ENCODE assay signal across 10 mouse cellular contexts in the genomic region with DNA sequence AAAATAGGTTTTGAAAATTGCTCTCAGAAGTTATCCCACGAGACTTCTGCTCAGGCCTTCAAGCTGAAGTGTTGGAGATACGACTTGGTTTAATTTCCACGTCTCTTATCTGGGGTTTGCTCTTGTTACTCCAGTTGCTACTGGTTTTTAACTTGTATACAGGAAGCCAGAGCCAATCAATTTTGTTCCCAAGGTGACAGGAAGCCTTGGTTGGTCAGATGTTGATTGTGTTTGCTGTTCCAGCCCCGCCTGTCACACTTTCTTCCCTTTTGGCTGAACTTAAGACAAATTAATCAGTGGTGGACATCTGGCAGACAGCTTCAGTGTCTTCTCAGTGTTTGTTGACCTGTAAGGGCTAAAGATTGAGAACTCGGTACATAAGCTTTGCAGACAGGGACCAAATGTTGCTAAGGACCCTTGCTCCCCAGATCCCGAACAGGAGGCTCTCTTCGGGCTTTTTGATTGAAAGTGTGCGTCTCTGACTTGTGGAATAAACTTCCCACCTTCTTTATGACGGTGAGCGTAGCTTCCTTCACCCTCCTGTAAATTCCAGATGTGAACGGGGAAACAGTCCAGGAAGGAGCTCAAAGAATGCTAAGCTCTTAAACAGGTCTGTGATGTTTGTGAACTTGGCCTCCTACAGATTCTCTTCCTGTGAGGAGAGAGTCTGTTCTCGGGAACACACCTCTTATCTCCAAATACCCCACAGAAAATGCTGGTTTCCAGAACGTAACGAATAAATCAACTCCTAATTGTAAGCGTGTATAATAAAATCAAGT.
DNase-seq lines count a peak whose midpoint lies in the region; ATAC-seq and TF ChIP-seq lines count a peak whose summit lies in the region.
"Had no signal": no experiment of that assay in that cellular context is flagged by ENCODE, and none has a peak within 500 bp of the region (broad histone marks: within the 10 kb centered on the region; RNA-seq: fewer than 3 reads in every experiment).

No protein-coding gene starts in this region.

- WGBS in liver, postnatal 0 days (ENCODE audit: insufficient replicate concordance): 33% methylated on average over 15 of the region's 15 CpGs
- 78% methylated on average over 15 of the region's 15 CpGs for WGBS in forebrain, embryonic 12.5 days

- no peaks in the 10 kb centered on the region for H3K9me3 ChIP-seq in liver, postnatal 0 days (ENCODE audit: low read length)
- no peaks in the 10 kb centered on the region for H3K9me3 ChIP-seq in forebrain, embryonic 12.5 days
- H3K9me3 ChIP-seq: forebrain, embryonic 13.5 days had no signal

- no peak overlapping the region for H3K4me2 ChIP-seq in liver, postnatal 0 days (ENCODE audit: low read depth, low read length)
- no peak overlapping the region for H3K4me2 ChIP-seq in forebrain, embryonic 12.5 days
- H3K4me2 ChIP-seq: forebrain, embryonic 13.5 days had no signal

- ATAC-seq in common myeloid progenitor, adult 5-6 weeks (replicated peaks; ENCODE audit: low read depth, poor library complexity, severe bottlenecking): peak; percentile 79
- ATAC-seq in liver, postnatal 0 days: peak; percentile 79
- ATAC-seq in forebrain, embryonic 12.5 days (ENCODE audit: low FRiP score): no peak
- ATAC-seq in erythroblast, adult 5-6 weeks (replicated peaks; ENCODE audit: low FRiP score, poor library complexity, severe bottlenecking): no peak
- ATAC-seq: forebrain, embryonic 13.5 days had no signal

- no peak overlapping the region for H3K9ac ChIP-seq in liver, postnatal 0 days (replicated peaks)
- no peak overlapping the region for H3K9ac ChIP-seq in forebrain, embryonic 12.5 days
- H3K9ac ChIP-seq: forebrain, embryonic 13.5 days had no signal

- TF ChIP-seq CTCF in liver, postnatal 0 days (IDR thresholded peaks at IDR 0.05; ENCODE audit: low read depth): no peak

- no peaks in the 10 kb centered on the region for H3K36me3 ChIP-seq in liver, postnatal 0 days (replicated peaks; ENCODE audit: insufficient read depth, low read length)
- no peaks in the 10 kb centered on the region for H3K36me3 ChIP-seq in forebrain, embryonic 12.5 days (replicated peaks)

- TF ChIP-seq EP300 in liver, postnatal 0 days (IDR thresholded peaks at IDR 0.05; ENCODE audit: low read depth): peak; percentile 82

- no peak overlapping the region for H3K4me3 ChIP-seq in liver, postnatal 0 days (ENCODE audit: low read depth, low read length)
- H3K4me3 ChIP-seq in forebrain, embryonic 12.5 days (replicated peaks): no peak overlapping the region
- H3K4me3 ChIP-seq: forebrain, embryonic 13.5 days had no signal

- no peaks in the 10 kb centered on the region for H3K4me1 ChIP-seq in liver, postnatal 0 days (ENCODE audit: insufficient read depth)
- H3K4me1 ChIP-seq in forebrain, embryonic 12.5 days: 0 out of 2 replicates have a peak, but pooled peaks cover 2% of the 10 kb centered on the region
- H3K4me1 ChIP-seq: forebrain, embryonic 13.5 days had no signal

- no peak overlapping the region for H3K27ac ChIP-seq in liver, postnatal 0 days (ENCODE audit: low read depth)
- H3K27ac ChIP-seq in forebrain, embryonic 12.5 days: no peak overlapping the region
- H3K27ac ChIP-seq: forebrain, embryonic 13.5 days had no signal

- peak; percentile 26 for DNase-seq in adrenal gland, adult 8-10 months
- no peak for DNase-seq in adrenal gland, postnatal 4 days (ENCODE audit: low spot score in 2 of 2)
- DNase-seq in kidney, adult 8-10 months: peak; percentile 40 to 64
- no peak for DNase-seq in liver, postnatal 0 days
- DNase-seq in right cerebral cortex, postnatal 10 days (ENCODE audit: low spot score in 2 of 2): no peak
- DNase-seq: cerebellum, postnatal 10 days had no signal

- H3K27me3 ChIP-seq in liver, postnatal 0 days (ENCODE audit: insufficient read depth, low read length): no peaks in the 10 kb centered on the region
- no peaks in the 10 kb centered on the region for H3K27me3 ChIP-seq in forebrain, embryonic 12.5 days
- H3K27me3 ChIP-seq: forebrain, embryonic 13.5 days had no signal

Comparison
In these comparisons a context has a peak if more than half of its experiments do, and no peak if none do; other contexts are left out.
1. DNase-seq: peak in adrenal gland, adult 8-10 months (single experiment) and kidney, adult 8-10 months (2 of 2); none in adrenal gland, postnatal 4 days (0 of 2), liver, postnatal 0 days (single experiment) and right cerebral cortex, postnatal 10 days (0 of 2).
2. ATAC-seq: peak in common myeloid progenitor, adult 5-6 weeks (single experiment) and liver, postnatal 0 days (single experiment); none in forebrain, embryonic 12.5 days (single experiment) and erythroblast, adult 5-6 weeks (single experiment).